In genomic region chr6:114930038-114930591, GRCm38 (mm10) we compare ENCODE assay signal across 9 mouse cellular contexts. TPM values are rescaled to one million over a fixed set of nuclear protein-coding genes. Genes with fewer than 3 reads are reported as not detected.
DNase-seq lines count a peak whose midpoint lies in the region; ATAC-seq and TF ChIP-seq lines count a peak whose summit lies in the region.
"Had no signal": no experiment of that assay in that cellular context is flagged by ENCODE, and none has a peak within 500 bp of the region (broad histone marks: within the 10 kb centered on the region; RNA-seq: fewer than 3 reads in every experiment).

No protein-coding gene starts in this region.

- peaks cover 4% of the 10 kb centered on the region for H3K4me1 ChIP-seq in neural tube, embryonic 11.5 days (ENCODE audit: control insufficient read depth, insufficient read depth, low read length)
- H3K4me1 ChIP-seq in kidney, adult 2 months (ENCODE audit: control insufficient read depth, insufficient read depth, low read length), result peaks cover 35% of the 10 kb centered on the region
- H3K4me1 ChIP-seq in lung, postnatal 0 days (ENCODE audit: insufficient read depth, low read depth, low read length), result peaks cover 19% of the 10 kb centered on the region; the same call in 1 of the 2 replicates
- H3K4me1 ChIP-seq in midbrain, embryonic 14.5 days (ENCODE audit: control insufficient read depth, insufficient read depth, low read length), result 0 out of 2 replicates have a peak, but pooled peaks cover 5% of the 10 kb centered on the region

- 24% methylated on average over 11 of the region's 11 CpGs for WGBS in neural tube, embryonic 11.5 days
- 18% methylated on average over 11 of the region's 11 CpGs for WGBS in kidney, adult 2 months
- 38% methylated on average over 11 of the region's 11 CpGs for WGBS in lung, postnatal 0 days
- 61% methylated on average over 11 of the region's 11 CpGs for WGBS in midbrain, embryonic 14.5 days

- H3K4me3 ChIP-seq in neural tube, embryonic 11.5 days (ENCODE audit: low read depth, low read length), result no peak overlapping the region
- peak overlapping the region; percentile 18; the same call in 1 of the 2 replicates for H3K4me3 ChIP-seq in kidney, adult 2 months (ENCODE audit: insufficient read depth, low read depth, low read length)
- H3K4me3 ChIP-seq in lung, postnatal 0 days (ENCODE audit: low read depth, low read length), result no peak overlapping the region
- no peak overlapping the region for H3K4me3 ChIP-seq in midbrain, embryonic 14.5 days (replicated peaks; ENCODE audit: low read depth, low read length)
- H3K4me3 ChIP-seq: embryonic facial prominence, embryonic 12.5 days had no signal

- no peak overlapping the region for H3K9ac ChIP-seq in neural tube, embryonic 11.5 days (ENCODE audit: low read length)
- H3K9ac ChIP-seq in lung, postnatal 0 days (replicated peaks; ENCODE audit: low read depth), result no peak overlapping the region
- no peak overlapping the region for H3K9ac ChIP-seq in midbrain, embryonic 14.5 days (replicated peaks; ENCODE audit: low read length)
- H3K9ac ChIP-seq: embryonic facial prominence, embryonic 12.5 days had no signal

- no peak for TF ChIP-seq POLR2A in brain, embryonic 14.5 days (IDR thresholded peaks at IDR 0.05; ENCODE audit: borderline replicate concordance, extremely low read depth, insufficient read depth, insufficient read length, poor library complexity, severe bottlenecking)
- no peak for TF ChIP-seq POLR2A in kidney, adult 2 months (IDR thresholded peaks at IDR 0.05; ENCODE audit: low read depth, low read length)

- TF ChIP-seq CTCF in brain, embryonic 14.5 days (IDR thresholded peaks at IDR 0.05; ENCODE audit: borderline replicate concordance, extremely low read depth, insufficient read depth, insufficient read length), result no peak
- no peak for TF ChIP-seq CTCF in kidney, adult 2 months (conservative IDR thresholded peaks at IDR 0.05; ENCODE audit: insufficient read depth, insufficient read length, low read depth, low read length)
- no peak for TF ChIP-seq CTCF in lung, postnatal 0 days (IDR thresholded peaks at IDR 0.05)

- H3K36me3 ChIP-seq in neural tube, embryonic 11.5 days (ENCODE audit: control insufficient read depth, insufficient read depth, low read length), result no peaks in the 10 kb centered on the region
- no peaks in the 10 kb centered on the region for H3K36me3 ChIP-seq in kidney, adult 2 months (ENCODE audit: control insufficient read depth, insufficient read depth, low read length)
- H3K36me3 ChIP-seq in lung, postnatal 0 days (ENCODE audit: insufficient read depth, low read length), result no peaks in the 10 kb centered on the region
- H3K36me3 ChIP-seq in midbrain, embryonic 14.5 days (ENCODE audit: control insufficient read depth, insufficient read depth, low read length), result no peaks in the 10 kb centered on the region
- H3K36me3 ChIP-seq: embryonic facial prominence, embryonic 12.5 days had no signal

- no peak for TF ChIP-seq EP300 in lung, postnatal 0 days (IDR thresholded peaks at IDR 0.05)

- no peak for ATAC-seq in neural tube, embryonic 11.5 days (ENCODE audit: insufficient read depth, low FRiP score, low TSS enrichment)
- peak; percentile 63 for ATAC-seq in lung, postnatal 0 days
- no peak for ATAC-seq in midbrain, embryonic 14.5 days (ENCODE audit: low FRiP score, low TSS enrichment)

- DNase-seq in neural tube, embryonic 11.5 days (ENCODE audit: low spot score), result no peak
- DNase-seq in neural tube, embryonic 10.5 days (ENCODE audit: extremely low spot score, low spot score), result no peak
- peak; percentile 47 for DNase-seq in brain, embryonic 14.5 days (ENCODE audit: low read depth)
- DNase-seq in kidney, adult 2 months, result peak; percentile 82
- peak; percentile 83 for DNase-seq in lung, postnatal 0 days (ENCODE audit: low spot score)
- DNase-seq in thymus, postnatal 4 days, result peak; percentile 71
- DNase-seq in layer of hippocampus, adult 18-20 months (ENCODE audit: low spot score in 2 of 2), result no peak
- no peak for DNase-seq in midbrain, embryonic 14.5 days

- H3K27ac ChIP-seq in neural tube, embryonic 11.5 days (ENCODE audit: low read depth, low read length), result no peak overlapping the region
- H3K27ac ChIP-seq in kidney, adult 2 months (ENCODE audit: insufficient read depth, low read depth, low read length), result no peak overlapping the region; the same call in 1 of the 2 replicates
- H3K27ac ChIP-seq in lung, postnatal 0 days (ENCODE audit: low read length), result no peak overlapping the region
- no peak overlapping the region for H3K27ac ChIP-seq in midbrain, embryonic 14.5 days (replicated peaks; ENCODE audit: low read depth, low read length)
- H3K27ac ChIP-seq: embryonic facial prominence, embryonic 12.5 days had no signal

- H3K4me2 ChIP-seq in neural tube, embryonic 11.5 days (ENCODE audit: low read depth), result peak overlapping the region; percentile 19; the same call in 1 of the 2 replicates
- 0 out of 2 replicates have a peak overlapping the region, but pooled peaks have one; percentile 29 for H3K4me2 ChIP-seq in lung, postnatal 0 days (replicated peaks; ENCODE audit: low read depth, low read length)
- no peak overlapping the region for H3K4me2 ChIP-seq in midbrain, embryonic 14.5 days (ENCODE audit: low read length)
- H3K4me2 ChIP-seq: embryonic facial prominence, embryonic 12.5 days had no signal

- H3K9me3 ChIP-seq in neural tube, embryonic 11.5 days (ENCODE audit: control insufficient read depth, low read length), result peaks cover 2% of the 10 kb centered on the region; the same call in 1 of the 2 replicates
- no peaks in the 10 kb centered on the region for H3K9me3 ChIP-seq in lung, postnatal 0 days (ENCODE audit: low read length)
- no peaks in the 10 kb centered on the region for H3K9me3 ChIP-seq in midbrain, embryonic 14.5 days (ENCODE audit: control insufficient read depth, low read length)

- H3K27me3 ChIP-seq in neural tube, embryonic 11.5 days (ENCODE audit: control insufficient read depth, insufficient read depth, low read length), result no peaks in the 10 kb centered on the region
- no peaks in the 10 kb centered on the region for H3K27me3 ChIP-seq in kidney, adult 2 months (replicated peaks; ENCODE audit: control insufficient read depth, insufficient read depth, low read length)
- no peaks in the 10 kb centered on the region for H3K27me3 ChIP-seq in lung, postnatal 0 days (replicated peaks; ENCODE audit: insufficient read depth, low read length)
- no peaks in the 10 kb centered on the region for H3K27me3 ChIP-seq in midbrain, embryonic 14.5 days (ENCODE audit: control insufficient read depth, insufficient read depth, low read length)
- H3K27me3 ChIP-seq: embryonic facial prominence, embryonic 12.5 days had no signal

RNA-seq across cellular contexts. Expression of gene Vgll4, which starts 39.7 kb away (rescaled TPM):
- 62.0 and 62.3 TPM in 2 replicates for polyA plus RNA-seq in neural tube, embryonic 11.5 days (2014; fragmentation: Nextera tagmentation; extraction: Ambion mirVana)
- 39.7 and 40.9 TPM in 2 replicates for polyA plus RNA-seq in brain, embryonic 14.5 days (2012; rRNA removed)
- polyA plus RNA-seq in kidney, adult 2 months (2012; rRNA removed), result 60.5 and 66.6 TPM in 2 replicates
- 104 and 108 TPM in 2 replicates for polyA plus RNA-seq in lung, postnatal 0 days (2015; fragmentation: Nextera tagmentation; extraction: Ambion mirVana)
- 10 to 100 TPM; 46.9 to 49.2 TPM for total RNA-seq in layer of hippocampus, adult 18-20 months (2021)
- 32.2 and 42.8 TPM in 2 replicates for polyA plus RNA-seq in midbrain, embryonic 14.5 days (2014; fragmentation: Nextera tagmentation; extraction: Ambion mirVana)

Comparison
In these comparisons a context has a peak if more than half of its experiments do, and no peak if none do; other contexts are left out.
1. DNase-seq: peak in brain, embryonic 14.5 days (single experiment), kidney, adult 2 months (single experiment), lung, postnatal 0 days (single experiment) and thymus, postnatal 4 days (single experiment); none in neural tube, embryonic 11.5 days (single experiment), neural tube, embryonic 10.5 days (single experiment), layer of hippocampus, adult 18-20 months (0 of 2) and midbrain, embryonic 14.5 days (single experiment).